ENCODE assay signal across 8 mouse cellular contexts in the genomic region with DNA sequence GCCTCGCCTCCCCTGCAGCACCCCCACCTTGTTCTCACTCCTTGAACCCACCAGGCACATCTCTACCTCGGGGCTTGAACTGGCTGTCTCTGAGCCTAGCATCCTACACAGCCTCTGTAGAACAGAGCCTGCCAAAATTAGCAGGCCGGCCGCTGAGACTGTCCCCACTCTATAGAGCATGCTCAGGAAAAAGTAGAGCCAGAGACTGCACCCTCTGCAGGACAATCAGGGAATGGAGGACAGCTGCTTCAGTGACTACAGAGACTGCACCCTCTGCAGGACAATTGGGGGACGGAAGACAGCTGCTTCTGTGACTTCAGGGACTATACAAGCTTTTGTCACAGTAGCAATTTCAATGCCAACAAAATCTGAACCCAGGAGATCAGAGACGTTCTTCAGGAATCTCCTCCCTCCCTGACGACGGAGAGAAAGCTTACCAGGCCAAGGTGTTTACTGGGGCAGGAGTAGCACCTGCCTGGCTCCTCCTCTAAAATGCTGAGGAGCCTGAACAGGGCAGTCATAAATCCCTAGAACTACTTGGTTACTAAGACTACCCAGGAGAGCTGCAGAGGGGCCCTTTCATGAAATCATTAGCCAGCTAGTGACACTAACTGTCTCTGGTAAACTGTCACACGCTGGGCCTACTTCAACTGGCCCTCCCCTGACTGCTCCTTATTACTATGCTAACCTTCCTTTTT. TPM values are rescaled to one million over a fixed set of nuclear protein-coding genes. Genes with fewer than 3 reads are reported as not detected.
DNase-seq lines count a peak whose midpoint lies in the region; ATAC-seq and TF ChIP-seq lines count a peak whose summit lies in the region.

No protein-coding gene starts in this region.

- no peaks in the 10 kb centered on the region for H3K27me3 ChIP-seq in Patski
- no peaks in the 10 kb centered on the region for H3K27me3 ChIP-seq in hindbrain, postnatal 0 days (ENCODE audit: insufficient read depth, low read length)

- H3K27ac ChIP-seq in hindbrain, postnatal 0 days, result peak overlapping the region; percentile 54; the same call in 1 of the 2 replicates

- H3K4me1 ChIP-seq in hindbrain, postnatal 0 days (ENCODE audit: insufficient read depth, low read length), result no peaks in the 10 kb centered on the region

- no peak overlapping the region for H3K4me2 ChIP-seq in hindbrain, postnatal 0 days (ENCODE audit: low read depth, low read length)

- TF ChIP-seq CTCF in Patski (IDR thresholded peaks at IDR 0.05), result no peak
- peak; percentile 99 for TF ChIP-seq CTCF in hindbrain, postnatal 0 days (IDR thresholded peaks at IDR 0.05; ENCODE audit: low read depth)

- WGBS in hindbrain, postnatal 0 days, result 25% methylated on average over 9 of the region's 9 CpGs

- in situ Hi-C loops in Patski (cut with MboI; ENCODE audit: low pct_unique_long_range_greater_than_20kb), result loop anchor here (10.0 kb wide), 2 partner anchors 117 to 197 kb away; partner anchors contain the start of gene AI413582

- H3K36me3 ChIP-seq in hindbrain, postnatal 0 days (ENCODE audit: insufficient read depth, low read length), result no peaks in the 10 kb centered on the region

- POLR2A ChIA-PET in Patski (lab: Charles Lee), result interaction anchor here (0.9 kb wide), 1 partner anchor 154 kb away, joined by 5 read pairs; no protein-coding TSS in a partner anchor

- CTCF ChIA-PET in Patski (lab: Charles Lee), result interaction anchor here (1.0 to 1.2 kb wide), 2 partner anchors 12 to 15 kb away, joined by 4 read pairs; no protein-coding TSS in a partner anchor

- H3K4me3 ChIP-seq in hindbrain, postnatal 0 days (ENCODE audit: low read length), result no peak overlapping the region

- no peak for DNase-seq in Patski (ENCODE audit: low read depth, low spot score)
- DNase-seq in cerebellum, postnatal 25 days, result peak; percentile 91 to 94
- peak; percentile 81 for DNase-seq in gastrocnemius, adult 18-20 months (ENCODE audit: low spot score)
- peak; percentile 95 for DNase-seq in hindbrain, postnatal 0 days (ENCODE audit: low spot score)
- DNase-seq in left cerebral cortex, adult 18-20 months (ENCODE audit: low spot score in 2 of 2), result peak; percentile 86 to 90
- peak; percentile 90 to 91 for DNase-seq in right cerebral cortex, adult 2 months (ENCODE audit: low spot score in 2 of 2)

- H3K9me3 ChIP-seq in hindbrain, postnatal 0 days (ENCODE audit: low read length), result no peaks in the 10 kb centered on the region

- no peak overlapping the region for H3K9ac ChIP-seq in hindbrain, postnatal 0 days (replicated peaks; ENCODE audit: low read length)

- ATAC-seq in Patski, result peak; percentile 45
- ATAC-seq in hindbrain, postnatal 0 days, result peak; percentile 95
- ATAC-seq in megakaryocyte, adult 5-6 weeks (ENCODE audit: poor library complexity, severe bottlenecking), result peak; percentile 49; the same call in 1 of the 2 replicates
- no peak for ATAC-seq in activated CD4-positive, CD25-positive, alpha-beta regulatory T cell, adult 4 months

RNA-seq across cellular contexts. Expression of gene Spdef, which starts 33.0 kb away (rescaled TPM):
- polyA plus RNA-seq in Patski (2021), result not detected
- total RNA-seq in gastrocnemius, adult 18-20 months (2021), result not detected
- 2.1 TPM in 2 replicates for total RNA-seq in hindbrain, postnatal 0 days (2014; rRNA removed)
- polyA plus RNA-seq in hindbrain, postnatal 0 days (2015; fragmentation: Nextera tagmentation; extraction: Ambion mirVana), result 1.7 and 1.8 TPM in 2 replicates
- total RNA-seq in left cerebral cortex, adult 18-20 months (2021), result under 1 TPM; 0.23 to 0.49 TPM
- total RNA-seq in megakaryocyte, adult 5-6 weeks (2015), result not detected in 2 replicates
- total RNA-seq in megakaryocyte, adult 5-6 weeks (2017), result not detected in 2 replicates
- under 1 TPM in 1 of 2 experiments, not detected in 1; 0.50 TPM for polyA plus RNA-seq in activated CD4-positive, CD25-positive, alpha-beta regulatory T cell, adult 4 months (2017; shearing (Covaris generic))

RNA-seq across cellular contexts. Expression of gene D17Wsu92e, which starts 58.7 kb away (rescaled TPM):
- 105 TPM for polyA plus RNA-seq in Patski (2021)
- 100 to 1,000 TPM; 211 to 222 TPM for total RNA-seq in gastrocnemius, adult 18-20 months (2021)
- total RNA-seq in hindbrain, postnatal 0 days (2014; rRNA removed), result 73.4 and 89.6 TPM in 2 replicates
- 10.3 and 10.5 TPM in 2 replicates for polyA plus RNA-seq in hindbrain, postnatal 0 days (2015; fragmentation: Nextera tagmentation; extraction: Ambion mirVana)
- total RNA-seq in left cerebral cortex, adult 18-20 months (2021), result 100 to 1,000 TPM; 221 to 223 TPM
- 40.4 and 43.6 TPM in 2 replicates for total RNA-seq in megakaryocyte, adult 5-6 weeks (2015)
- 60.4 and 72.7 TPM in 2 replicates for total RNA-seq in megakaryocyte, adult 5-6 weeks (2017)
- polyA plus RNA-seq in activated CD4-positive, CD25-positive, alpha-beta regulatory T cell, adult 4 months (2017; shearing (Covaris generic)), result 10 to 100 TPM; 14.1 to 15.2 TPM
